Mouse (Mus musculus) 3T3-L1 (cell line): ENCODE measurements around the gene Shank2.

Experiments
- DNase-seq: peaks from one replicate; pipeline ENCODE4 v3.0.0-alpha.2; 2015; ENCODE audit warnings: low read depth, low spot score

The Shank2 gene

DNA sequence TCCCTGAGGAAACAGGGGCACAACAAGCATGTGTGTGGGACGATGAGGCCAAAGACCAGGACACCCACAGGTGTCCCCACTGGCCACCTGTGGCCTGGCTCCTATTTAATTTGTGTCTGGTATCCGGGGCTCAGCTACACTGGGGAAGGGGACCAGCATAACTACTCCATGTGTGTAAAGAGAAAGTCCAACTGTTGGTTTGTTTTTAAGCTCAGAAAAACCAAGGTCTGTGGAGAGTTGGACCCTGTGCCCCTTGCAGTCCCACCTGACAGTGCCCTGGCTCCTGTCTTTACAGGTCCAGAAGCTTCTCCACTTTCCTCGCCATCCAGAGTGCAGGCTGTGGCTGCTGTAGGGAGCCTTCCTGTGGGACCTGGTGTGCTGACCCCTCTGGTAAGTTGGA lies at the start of gene Shank2:
TSS of gene Shank2 (plus strand) at position 301 of the 400 bp plus-strand sequence.
- DNase-seq, result no peak

DNA sequence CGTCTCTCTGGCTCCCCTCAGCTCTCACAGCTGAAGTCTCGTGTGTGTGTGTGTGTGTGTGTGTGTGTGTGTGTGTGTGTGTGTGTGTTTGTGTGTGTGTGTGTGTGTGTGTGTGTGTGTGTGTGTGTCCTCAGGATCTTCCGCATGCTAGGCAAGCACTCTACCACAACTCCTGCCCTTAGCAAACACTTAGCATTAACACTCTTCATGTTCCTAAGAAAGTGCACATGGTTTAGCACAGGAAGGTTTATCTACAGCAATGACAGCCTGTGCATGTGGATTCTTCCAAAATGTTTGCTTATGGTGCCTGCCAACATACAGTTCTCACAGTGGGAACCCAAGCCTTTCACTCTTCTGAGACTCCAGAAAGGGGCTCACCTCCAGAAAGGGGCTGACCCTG lies 49.6 kb upstream of the Shank2 start:
- DNase-seq, result no peak

DNA sequence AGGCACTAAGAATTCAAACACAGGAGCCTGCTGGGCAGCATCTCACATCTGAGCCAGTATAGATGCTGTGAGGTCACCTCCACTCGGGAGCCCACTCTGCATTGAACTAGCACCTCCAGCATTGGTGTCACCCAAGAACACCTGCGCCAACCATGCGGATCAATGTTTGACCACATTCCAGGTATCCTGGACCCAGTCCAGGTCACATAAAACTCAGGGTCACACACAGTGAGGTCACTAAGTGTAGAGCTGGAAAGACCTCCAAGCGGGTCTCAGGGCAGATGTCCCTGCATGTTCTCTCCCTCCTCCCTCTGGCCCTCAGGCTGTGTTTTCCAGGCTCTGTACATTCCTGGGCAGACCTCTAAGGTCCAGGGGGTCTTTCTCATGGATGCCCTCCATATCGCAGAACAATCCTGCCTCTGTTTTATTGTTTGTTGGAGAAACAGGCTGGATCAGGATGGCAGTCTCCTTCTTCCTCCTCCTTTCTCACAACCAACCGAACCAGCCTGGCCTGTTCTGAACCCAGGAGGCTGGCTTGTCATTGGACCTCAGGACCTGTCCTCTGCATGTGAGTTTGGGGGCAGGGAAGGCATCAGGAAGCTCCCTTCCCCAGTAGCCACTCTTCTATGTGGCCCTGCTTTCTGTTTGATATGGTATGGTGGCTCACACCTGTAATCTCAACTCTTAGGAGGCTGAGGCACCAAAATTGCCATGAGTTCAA lies 45.0 kb upstream of the Shank2 start:
- no peak for DNase-seq

DNA sequence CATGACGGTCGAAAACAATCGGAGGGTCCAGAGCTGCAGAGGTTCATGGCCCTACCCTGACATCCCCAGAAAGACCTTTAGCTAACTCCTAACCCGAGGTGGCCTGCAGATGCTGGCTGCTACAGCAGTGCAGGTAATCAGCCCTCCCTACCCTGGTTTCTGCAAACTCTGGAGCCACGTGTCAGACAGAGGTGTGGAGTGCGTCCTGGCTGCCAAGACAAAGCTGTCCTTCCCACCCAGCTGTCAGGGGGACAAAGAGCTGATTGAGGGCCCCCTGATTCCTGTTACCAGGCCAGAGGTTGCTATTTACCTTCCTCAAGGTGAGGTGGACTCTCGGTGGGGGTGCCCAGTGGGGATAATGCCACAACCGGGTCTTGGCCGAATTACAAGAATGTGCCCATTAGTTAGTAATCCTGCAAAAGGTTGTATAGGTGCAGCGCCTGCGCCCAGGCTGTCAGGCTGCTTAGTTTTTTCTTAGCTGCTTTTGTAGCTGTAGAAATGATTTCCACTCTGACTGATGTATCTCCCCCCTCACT lies 43.6 kb upstream of the Shank2 start:
- no peak for DNase-seq

DNA sequence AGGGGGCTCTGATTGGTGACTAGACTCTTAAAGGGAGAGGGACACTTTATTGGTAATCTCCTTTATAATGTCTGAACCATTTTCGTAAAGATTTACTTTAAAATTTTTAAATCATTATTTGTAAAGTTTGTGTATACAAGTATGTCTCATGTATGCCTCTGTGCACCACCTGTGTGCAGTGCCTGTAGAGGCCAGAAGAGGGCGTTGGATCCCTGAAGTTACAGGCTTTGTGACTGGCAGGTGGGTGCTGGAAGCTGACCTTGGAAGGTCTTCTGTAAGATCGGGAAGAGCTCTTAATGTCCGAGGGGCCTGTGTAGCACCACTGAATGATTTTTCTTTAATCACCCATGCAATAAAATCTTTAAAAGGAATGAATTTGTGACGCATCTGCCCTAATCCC lies 37.9 kb upstream of the Shank2 start:
- DNase-seq, result no peak

DNA sequence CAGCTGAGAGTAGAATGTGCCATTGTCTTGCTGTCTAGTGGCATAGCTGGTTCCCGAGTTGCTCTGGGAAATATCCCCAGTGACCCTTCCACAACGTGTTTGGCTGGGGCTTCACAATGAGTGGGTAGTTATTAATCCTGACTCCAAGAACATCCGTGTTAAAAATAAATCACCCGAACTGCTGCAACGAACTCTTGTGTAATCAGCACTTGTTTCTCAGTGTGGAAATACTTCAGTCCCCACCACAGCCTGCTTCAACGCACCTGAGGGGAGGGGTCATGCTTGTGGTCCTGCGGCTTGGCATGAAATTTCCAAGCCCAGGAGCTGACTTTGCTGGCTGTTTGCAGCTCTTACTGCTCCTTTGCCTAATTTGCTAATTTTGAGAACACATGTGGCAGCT lies 35.1 kb upstream of the Shank2 start:
- DNase-seq, result no peak

DNA sequence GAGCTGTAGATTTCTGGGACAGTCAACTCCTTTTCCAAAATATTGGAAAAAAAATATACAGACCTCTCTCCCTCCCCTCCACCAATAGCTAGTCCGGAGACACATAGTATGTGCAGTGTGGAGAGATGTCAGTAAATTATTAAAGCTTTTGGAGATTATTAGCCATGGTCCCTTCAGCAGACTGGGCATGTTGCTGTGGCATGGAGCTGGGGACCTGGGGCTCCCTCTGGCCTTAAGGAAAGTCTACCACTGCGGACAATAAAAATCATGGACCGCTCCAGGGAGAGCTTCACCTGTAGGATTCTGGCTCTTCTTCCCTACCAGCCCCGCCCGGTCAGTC lies 24.3 kb upstream of the Shank2 start:
- DNase-seq, result no peak

DNA sequence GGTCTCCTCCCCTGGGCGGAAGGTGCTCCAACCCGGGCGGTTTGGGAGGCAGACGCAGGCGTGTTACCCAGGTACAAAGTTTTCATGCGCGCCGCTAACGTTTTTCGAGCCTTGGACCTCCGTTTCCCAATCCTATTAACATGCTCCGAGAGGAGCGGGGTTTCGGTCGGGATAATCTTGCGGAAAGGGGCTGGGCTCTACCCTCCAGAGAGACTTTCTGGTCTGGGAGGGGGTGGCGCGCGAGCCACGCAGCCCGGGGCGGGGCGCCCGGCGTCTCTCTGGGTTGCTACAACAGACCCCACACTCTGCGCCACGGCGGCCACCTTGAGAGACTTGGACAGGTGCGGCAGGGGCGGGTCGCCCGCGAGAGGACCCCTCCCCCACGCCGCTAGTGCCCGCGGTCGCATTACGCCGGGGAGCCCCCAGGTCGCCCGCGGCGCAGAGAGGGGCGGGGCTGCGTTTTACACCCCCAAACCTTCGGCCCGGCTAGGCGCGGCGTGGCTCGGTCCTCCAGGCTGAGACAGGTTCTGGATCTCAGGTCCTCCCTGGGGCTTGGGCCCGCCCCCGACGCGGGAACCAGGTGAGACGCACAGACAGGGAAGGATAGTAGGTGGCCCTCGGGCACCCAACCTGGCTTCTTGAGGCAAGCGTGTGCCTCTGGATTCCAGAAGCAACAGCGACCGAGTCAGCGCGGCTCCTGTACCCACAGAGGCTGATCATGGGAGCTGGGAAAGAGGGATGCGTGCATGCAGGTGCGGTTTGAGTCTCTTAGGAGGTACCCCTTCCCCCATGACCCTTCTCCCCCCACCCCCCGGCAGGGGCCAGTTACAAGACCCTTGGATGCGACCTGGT lies 23.7 kb upstream of the Shank2 start:
- DNase-seq, result no peak

DNA sequence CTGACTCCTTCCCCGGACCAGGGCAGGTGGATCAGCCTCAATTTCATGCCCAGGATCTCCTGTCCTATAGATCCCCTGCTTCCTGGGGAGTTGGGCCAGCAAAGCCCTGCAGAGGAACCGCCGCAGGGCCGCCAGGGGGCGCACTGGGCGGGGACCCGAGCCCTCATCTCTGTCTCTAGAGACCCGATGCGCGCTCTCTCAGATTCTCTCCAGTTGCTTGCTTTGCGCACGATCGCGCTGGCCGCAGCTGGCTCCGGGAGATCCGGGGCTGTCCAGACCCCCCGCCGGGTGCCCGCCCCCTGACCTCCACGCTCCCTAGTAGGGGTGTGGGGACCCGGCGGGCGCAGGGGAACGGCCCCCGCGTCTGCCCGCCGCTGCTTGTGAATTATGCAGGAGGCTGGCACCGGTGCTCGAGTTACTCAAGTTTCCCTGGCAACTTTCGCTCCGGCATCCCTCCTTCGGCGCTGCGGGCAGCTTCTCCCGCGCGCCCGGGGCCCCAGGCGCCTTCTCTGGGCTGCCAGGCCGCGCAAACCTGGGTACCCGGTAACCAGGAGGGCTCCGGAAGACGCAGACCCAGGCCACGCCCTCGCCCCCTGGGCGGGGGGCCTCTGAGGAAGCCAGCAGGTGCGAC lies 22.9 kb upstream of the Shank2 start:
- peak; percentile 70 for DNase-seq

DNA sequence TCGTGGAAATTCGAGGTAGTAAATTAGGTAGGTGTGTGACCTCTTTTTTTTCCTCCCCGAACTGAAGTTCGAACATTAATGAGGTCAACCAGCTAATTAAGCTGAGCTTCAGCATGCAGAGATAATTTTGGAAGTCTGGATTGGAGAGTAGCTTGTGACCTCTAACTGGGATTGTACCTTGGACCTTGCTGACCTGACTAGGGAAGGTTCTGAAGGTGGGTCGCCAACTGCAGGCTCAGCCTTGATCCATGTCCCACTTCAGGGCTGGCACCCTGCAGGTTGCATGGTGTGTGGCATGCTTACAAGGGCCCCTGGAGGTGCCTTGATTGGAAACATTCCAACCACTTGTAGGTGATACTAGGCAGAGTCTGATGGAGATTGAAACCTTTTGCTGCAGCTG lies 21.7 kb upstream of the Shank2 start:
- DNase-seq, result no peak

DNA sequence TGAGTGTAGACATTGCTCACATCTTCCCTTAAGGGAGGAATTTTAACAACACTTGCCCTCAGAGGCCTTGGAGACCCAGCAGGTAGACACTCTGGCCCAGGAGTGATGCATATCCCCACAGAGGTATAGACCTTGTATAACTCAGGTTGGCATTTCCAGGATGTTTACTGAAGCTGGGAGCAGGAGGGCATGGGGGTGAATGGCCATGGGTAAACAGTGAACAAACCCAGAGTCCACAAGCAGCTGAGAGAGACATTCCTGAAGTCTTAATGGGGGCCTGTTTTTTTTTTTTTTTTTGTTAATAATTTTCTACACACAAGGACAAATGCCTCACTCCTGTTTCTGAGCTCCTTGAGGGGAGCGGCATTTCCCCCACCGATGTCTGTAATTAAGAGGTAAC lies 15.4 kb upstream of the Shank2 start:
- no peak for DNase-seq

DNA sequence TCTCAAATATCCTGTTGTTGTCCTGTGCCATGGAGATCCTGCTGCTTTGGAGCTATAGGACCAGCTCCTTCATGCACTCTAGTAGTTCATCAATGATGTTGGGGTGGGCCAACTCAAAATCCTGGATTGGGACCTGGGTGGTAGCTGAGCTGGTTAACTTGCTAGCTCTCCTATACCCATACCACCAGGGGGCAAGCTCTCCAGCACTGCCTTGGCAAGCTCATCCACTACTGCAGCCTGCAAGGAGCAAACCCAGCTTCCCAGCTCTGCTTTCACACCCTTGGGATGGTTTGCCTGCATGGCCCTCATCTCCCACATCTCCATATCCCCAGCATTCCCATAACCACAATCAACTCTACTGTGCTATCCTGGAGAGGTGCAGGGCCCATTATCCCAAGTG lies 10.6 kb upstream of the Shank2 start:
- DNase-seq, result peak; percentile 23

DNA sequence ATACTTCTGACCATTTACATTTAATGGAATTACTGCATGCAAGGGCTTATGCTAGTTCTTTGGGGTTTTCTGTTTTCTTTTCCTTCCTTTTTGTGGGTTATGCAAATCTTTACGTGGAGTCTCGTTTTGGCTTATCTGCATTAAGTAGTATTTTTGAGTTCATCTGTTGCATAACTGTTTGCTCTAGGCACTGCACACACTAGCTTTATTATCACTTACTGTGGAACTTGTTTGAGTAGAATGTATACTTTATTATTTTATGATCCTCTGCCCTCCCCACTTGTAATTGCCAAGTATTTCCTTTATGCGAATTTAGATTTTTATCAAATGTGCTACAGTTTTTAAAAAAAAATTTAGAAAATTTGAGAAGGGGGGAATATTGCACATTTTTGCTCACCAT lies 2.7 kb upstream of the Shank2 start:
- no peak for DNase-seq

DNA sequence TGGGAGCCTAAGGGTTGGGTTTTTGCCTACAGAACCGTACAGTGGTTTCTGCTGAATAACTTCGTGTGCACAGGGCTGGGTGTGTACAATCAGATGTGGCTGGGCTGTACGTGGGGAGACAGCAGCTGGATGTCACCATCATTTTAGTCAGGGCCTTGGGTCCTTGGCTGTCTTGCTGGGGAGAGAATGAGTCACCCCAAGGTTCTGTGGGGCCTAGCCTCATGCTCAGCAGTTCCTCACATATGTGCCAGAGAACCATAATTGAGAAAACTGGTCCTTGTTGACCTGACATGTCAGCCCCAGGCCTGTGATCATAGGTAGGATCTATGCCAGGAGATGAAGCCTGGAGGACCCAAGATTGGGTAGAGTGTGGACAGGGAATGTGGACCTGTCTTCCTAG lies 1.7 kb downstream of the Shank2 start:
- DNase-seq, result no peak

DNA sequence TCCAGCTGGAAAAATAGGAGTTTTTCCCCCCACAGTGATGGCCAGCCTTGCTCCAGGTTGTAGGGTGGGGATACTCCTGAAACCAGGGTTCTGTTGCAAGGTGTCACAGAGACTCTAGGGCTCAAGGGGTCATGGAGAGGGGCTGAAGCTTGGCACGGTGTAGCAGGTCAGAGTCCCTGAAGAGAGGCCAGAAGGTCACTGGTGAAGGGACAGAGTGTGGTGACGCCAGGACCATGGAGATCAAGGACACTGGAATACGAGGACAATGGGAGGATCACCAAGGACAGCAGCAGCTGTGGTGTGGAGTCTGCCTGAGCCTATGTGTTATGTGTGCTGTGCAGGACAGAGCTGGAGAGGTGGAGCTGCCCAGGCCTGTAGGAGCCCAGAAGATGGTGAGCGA lies 6.4 kb downstream of the Shank2 start:
- DNase-seq, result no peak

DNA sequence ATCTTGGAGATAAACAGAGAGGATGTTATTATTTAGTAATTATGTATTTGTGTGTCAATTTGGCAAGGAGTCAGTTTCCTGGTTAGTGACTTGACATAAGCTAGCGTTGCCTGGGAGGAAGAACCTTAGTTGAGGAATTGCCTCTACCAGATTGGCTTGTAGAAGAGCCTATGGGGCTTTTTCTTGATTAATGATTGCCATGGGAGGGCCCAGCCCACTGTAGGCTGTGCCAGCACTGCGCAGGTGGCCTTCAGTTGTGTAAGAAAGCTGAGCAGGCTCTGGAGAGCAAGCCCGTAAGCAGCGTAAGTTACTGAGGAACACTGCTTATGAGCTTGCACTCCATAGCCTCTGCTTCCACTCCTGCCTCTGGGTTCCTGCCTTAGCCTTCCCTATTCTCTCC lies 7.3 kb downstream of the Shank2 start:
- DNase-seq, result no peak

DNA sequence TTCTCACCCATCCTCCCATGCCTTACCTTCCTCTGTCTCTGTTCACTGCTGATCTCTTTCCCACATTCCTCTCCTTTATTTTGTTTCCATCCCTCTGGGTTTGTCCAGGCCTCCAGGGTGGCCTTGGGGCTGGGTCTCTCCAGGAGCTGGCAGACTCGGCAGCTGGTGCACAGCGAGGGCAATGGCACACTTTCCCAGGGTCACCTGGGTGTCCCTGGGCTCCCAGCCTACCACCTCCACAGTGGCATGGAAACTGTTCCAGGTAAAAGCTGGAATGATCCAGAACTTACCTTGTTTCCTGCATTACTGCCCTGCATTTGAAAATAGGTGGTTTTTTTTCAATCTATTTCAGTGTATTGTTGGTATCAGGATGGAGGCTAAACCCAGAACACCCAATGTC lies 12.8 kb downstream of the Shank2 start:
- DNase-seq, result no peak

DNA sequence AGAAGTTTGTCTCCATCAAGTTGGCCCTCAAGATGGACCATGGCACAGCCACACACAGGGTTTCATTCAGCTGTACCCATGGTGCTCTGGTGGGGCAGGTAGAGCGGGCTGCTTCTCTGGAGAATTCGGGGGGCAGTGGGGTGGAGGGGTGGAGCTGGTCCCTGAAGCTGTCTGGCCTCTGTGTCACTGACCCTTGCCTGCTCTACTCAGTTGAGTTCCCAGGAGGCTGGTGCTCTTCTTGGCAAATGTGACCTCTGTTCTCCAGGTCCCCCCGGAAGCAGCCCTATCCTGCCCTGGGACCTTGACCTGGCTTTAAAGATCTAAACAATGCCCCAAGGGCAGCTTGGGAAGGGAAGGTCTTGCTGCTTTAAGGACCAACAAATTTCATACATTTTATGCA lies 20.1 kb downstream of the Shank2 start:
- DNase-seq, result no peak

DNA sequence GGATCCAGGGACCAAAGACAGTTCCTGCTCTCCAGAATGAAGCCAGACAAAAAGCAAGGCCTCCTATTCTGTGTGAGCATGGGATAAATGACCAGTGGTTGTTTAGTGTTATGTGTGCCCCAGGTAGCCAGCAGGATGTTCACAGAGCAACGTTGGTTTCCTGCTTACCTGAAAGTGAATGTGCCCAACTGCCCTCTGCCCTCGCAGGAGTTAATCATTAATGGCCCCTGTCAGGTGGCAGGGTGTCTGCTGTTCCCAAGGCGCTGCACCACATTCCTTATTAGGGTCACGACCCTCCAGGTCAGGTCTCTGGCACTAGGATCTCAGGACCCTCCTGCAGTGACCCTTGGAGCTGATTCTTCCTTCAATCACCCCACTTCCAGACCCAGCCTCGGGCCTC lies 21.0 kb downstream of the Shank2 start:
- no peak for DNase-seq

DNA sequence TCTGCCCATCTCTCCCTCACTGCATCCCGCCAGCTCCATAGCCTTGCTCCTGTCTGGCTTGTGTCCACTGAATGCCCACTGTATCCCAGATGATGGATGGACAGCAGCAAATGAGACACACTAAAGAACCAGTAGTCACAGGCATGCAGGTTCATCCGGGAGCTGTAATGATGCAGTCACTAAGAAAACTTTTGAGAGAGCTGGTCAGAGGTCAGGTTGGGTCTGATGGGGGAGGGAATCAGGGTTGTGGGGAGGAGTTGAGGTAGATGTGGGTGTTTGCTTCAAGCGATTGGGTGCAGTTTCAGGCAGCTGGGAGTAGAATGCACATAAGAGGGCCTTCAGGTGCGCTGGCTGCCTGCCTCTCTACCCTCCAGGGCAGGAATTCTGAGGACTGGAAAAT lies 21.8 kb downstream of the Shank2 start:
- DNase-seq, result no peak

DNA sequence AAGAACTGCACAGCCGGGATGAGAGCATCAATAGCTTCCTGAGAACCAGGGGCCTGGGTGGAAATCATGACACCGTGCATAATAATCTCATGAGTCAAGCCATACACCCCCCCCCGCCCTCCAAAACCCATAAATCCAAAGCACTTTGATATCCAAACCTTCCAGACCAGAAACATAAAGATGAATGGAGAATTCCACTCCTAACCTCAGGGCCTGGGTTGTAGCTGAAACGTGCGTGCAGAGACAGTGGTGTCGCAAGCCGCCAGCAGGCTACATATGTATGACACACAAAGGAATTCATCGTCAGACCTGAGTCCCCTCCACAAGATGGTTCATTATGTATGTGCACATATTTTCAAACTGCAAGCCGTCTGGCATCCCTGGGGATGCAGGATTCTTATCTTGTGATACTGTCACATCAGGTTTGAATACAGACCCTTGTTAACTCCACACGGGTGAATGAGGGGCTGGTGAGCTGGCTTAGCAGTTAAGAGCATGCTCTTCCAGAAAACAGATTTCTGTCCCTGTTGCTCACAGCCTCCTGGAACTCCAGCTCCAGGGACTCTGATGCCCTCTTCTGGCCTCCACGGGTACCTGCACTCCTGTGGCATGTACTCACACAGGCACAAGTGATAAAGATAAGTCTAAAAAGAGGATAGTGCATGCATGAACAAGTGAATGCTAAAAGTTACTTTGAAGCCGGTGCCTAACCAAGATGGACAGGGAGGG lies 24.5 kb downstream of the Shank2 start:
- peak; percentile 84 for DNase-seq

DNA sequence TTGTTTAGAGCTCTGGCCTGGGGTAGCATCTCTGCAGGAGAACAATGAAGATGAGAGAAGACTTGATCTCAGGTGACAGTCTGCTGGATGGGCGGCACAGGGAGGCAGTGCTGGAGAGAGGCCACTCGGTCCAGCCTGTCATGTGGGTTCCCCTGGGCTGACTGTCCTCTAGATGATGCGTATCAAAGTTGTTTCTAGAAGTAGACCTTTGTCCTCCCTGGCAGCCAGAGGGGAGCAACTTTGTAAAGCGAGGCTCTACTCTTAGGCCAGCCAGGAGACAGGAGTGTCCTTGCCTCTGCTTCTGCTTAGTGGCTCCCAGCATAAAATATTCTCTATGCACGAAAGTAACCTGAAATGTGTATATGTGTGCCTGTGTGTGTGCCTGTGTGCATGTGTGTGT lies 27.5 kb downstream of the Shank2 start:
- DNase-seq, result no peak
